Mouse (Mus musculus) liver, postnatal 0 days (tissue): Measurements from ENCODE around the gene Tsnaxip1.
A peak's percentile ranks its signal among the peaks of the same experiment; 100 is the strongest.

ENCODE experiments used
- CTCF ChIP-seq: sonication (generic); IDR thresholded peaks from 2 replicates; pipeline ENCODE4 v1.5.1; 2016; ENCODE audit warnings: antibody characterized with exemption, low read depth
- EP300 ChIP-seq: IDR thresholded peaks from 2 replicates; pipeline ENCODE4 v1.6.1; 2016; ENCODE audit warnings: antibody characterized with exemption, low read depth, mild to moderate bottlenecking

- no peak for TF ChIP-seq CTCF
- TF ChIP-seq EP300, result peak; percentile 99
Measured at GRCm38 (mm10) chr8:105801153-105801904, 26.2 kb upstream of the Tsnaxip1 start.
